Mouse (Mus musculus): ENCODE data around the gene Slc2a4. TPM values are rescaled to one million over a fixed set of nuclear protein-coding genes. Genes with fewer than 3 reads are reported as not detected.

Gene Slc2a4
- polyA plus RNA-seq, 1 experiment from 2014 or later, result 19.0 TPM

DNA sequence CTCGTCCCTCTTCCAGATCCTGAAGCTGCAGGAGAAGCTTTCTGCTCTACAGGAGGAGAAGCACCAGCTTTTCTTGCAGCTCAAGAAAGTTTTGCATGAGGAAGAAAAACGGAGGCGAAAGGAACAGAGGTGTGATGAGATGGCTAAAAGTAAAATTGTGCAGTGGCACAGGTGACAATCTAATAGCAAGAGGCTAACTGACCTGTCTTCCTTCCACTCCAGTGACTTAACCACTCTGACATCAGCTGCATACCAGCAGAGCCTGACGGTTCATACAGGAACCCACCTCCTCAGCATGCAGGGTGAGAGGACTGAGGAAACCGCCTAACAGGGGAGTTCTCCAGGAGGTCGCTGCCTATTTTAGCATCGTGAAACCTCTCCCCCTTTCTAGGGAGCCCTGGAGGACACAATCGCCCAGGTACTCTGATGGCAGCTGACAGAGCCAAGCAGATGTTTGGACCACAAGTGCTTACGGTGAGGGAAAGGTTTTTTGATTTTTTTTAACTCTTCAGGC lies 33.0 kb downstream of the Slc2a4 start:
- no peaks in the 10 kb centered on the region for H3K9me3 ChIP-seq (ENCODE audit: low read depth, low read length)
- no peak for DNase-seq
- H3K4me3 ChIP-seq (ENCODE audit: low read depth, low read length), result peak overlapping the region; percentile 91
- no peak for ATAC-seq (ENCODE audit: insufficient read depth)
- WGBS, result 26% methylated on average over 9 of the region's 9 CpGs
- peak overlapping the region; percentile 97 for H3K4me2 ChIP-seq
- peaks cover 7% of the 10 kb centered on the region; the same call in 1 of the 2 replicates for H3K4me1 ChIP-seq (ENCODE audit: insufficient read depth)
- H3K27me3 ChIP-seq (ENCODE audit: insufficient read depth, low read length), result no peaks in the 10 kb centered on the region
- H3K27ac ChIP-seq (ENCODE audit: low read depth), result no peak overlapping the region; the same call in 1 of the 2 replicates
- peaks cover 84% of the 10 kb centered on the region for H3K36me3 ChIP-seq (ENCODE audit: insufficient read depth)
- TF ChIP-seq CTCF (IDR thresholded peaks at IDR 0.05; ENCODE audit: low read depth), result no peak
- H3K9ac ChIP-seq, result peak overlapping the region; percentile 83

GRCm38 (mm10) chr11:69914372-69914764 lies 33.6 kb downstream of the Slc2a4 start:
- H3K27ac ChIP-seq (ENCODE audit: low read depth), result peak overlapping the region; percentile 90
- H3K9me3 ChIP-seq (ENCODE audit: low read depth, low read length), result no peaks in the 10 kb centered on the region
- no peak for TF ChIP-seq CTCF (IDR thresholded peaks at IDR 0.05; ENCODE audit: low read depth)
- H3K27me3 ChIP-seq (ENCODE audit: insufficient read depth, low read length), result no peaks in the 10 kb centered on the region
- peaks cover 5% of the 10 kb centered on the region; the same call in 1 of the 2 replicates for H3K4me1 ChIP-seq (ENCODE audit: insufficient read depth)
- ATAC-seq (ENCODE audit: insufficient read depth), result 0 out of 2 replicates have a peak, but pooled peaks have one; percentile 2
- WGBS, result 1% methylated on average over 17 of the region's 17 CpGs
- peak overlapping the region; percentile 97 for H3K4me2 ChIP-seq
- H3K9ac ChIP-seq, result peak overlapping the region; percentile 83
- DNase-seq, result peak; percentile 55
- peak overlapping the region; percentile 91 for H3K4me3 ChIP-seq (ENCODE audit: low read depth, low read length)
- H3K36me3 ChIP-seq (ENCODE audit: insufficient read depth), result peaks cover 88% of the 10 kb centered on the region

DNA sequence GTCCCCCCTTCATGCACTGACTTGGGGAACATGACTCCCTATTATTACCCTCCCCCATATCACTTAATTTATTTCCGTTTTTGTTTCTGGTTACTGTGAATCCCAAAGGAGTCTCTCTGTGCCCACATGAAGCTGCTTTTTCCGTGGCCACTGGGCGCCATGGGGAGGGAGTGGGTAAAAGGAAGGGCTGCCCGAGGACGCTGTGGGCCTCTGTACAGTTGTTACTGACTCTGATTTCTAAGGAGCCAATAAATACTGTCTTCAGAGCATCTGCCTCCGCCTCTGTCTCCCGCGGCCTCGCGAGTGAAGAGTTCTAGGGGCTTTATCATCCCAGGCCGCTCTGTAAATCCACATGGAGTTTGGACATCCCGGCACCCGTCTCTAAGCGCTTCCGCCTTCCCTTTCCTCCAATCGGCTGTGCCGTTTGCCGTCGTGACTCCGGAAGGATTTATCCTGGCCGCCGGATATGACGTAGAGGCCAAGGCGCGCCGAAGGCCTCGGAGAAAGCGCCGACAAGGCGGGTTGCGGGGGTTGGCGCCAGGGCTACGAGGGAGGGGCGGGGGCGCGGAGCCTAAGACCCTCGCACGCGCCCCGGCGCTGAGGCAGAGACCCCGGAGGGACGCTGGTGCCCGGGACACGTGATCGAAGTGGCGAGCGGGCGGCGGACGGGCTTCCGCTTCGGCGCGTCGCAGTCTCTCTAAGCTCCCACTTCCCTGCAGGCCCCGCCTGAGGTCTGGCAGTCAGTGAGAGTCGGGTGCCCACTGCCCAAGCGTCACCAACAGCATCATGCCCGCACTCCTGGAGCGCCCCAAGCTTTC lies 34.2 kb downstream of the Slc2a4 start, which contains the start of gene Gps2:
Gene Gps2, plus strand, starts transcription at position 335 of the 818 bp plus-strand sequence.
- peak within 1 kb of the TSS; percentile 83 for H3K9ac ChIP-seq
- DNase-seq (peak; percentile 98), ATAC-seq (ENCODE audit: insufficient read depth) (peak; percentile 93)
- peak within 1 kb of the TSS; percentile 90 for H3K27ac ChIP-seq (ENCODE audit: low read depth)
- no peak for TF ChIP-seq CTCF (IDR thresholded peaks at IDR 0.05; ENCODE audit: low read depth)
- H3K4me2 ChIP-seq, result peak within 1 kb of the TSS; percentile 97
- peak within 1 kb of the TSS; percentile 91 for H3K4me3 ChIP-seq (ENCODE audit: low read depth, low read length)
- WGBS, result 2% methylated on average over 61 of the region's 61 CpGs
- H3K9me3 ChIP-seq (ENCODE audit: low read depth, low read length), result no peaks in the 10 kb centered on the region
- 0 out of 2 replicates have a peak, but pooled peaks cover 2% of the 10 kb centered on the region for H3K4me1 ChIP-seq (ENCODE audit: insufficient read depth)
- no peaks in the 10 kb centered on the region for H3K27me3 ChIP-seq (ENCODE audit: insufficient read depth, low read length)
- peaks cover 88% of the 10 kb centered on the region for H3K36me3 ChIP-seq (ENCODE audit: insufficient read depth)

DNA sequence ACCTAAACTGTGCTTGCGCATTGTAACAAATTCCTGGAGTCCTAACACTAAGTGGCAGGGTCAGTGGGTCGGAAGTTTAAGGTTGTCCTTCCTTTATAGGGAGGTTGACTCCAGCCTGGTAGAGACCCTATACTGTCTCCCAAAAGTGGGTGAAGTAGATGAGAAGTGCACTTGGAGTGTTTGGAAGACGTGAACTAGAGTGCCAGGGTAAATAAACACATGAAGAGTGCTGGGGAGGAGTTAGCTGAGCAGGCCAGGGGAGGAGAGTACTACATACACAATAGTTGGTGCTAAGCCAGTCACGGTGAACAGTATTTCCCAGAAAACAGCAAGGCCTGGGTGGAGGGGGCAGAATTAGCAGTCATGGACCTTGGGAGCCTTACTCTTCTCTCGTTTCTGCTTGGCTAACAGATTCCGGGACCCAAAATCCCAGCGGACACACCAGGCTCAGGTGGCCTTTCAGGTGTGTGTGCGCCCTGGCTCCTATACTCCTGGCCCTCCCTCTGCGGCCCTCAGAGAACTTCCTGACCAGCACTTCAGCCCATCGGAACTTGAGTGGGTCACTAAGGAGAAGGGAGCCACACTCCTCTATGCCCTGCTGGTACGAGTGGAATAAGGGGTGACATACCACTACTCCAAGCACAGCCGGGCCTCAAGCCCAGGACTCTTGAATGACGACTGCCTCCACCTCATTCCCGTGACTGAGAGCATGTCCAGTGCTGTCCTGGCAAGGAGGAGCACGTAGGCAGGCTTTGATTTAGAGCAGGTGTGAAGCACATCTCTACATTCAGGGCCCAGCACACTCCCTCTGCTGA lies 35.1 kb downstream of the Slc2a4 start:
- Histone ChIP-seq H3K4me3 (ENCODE audit: low read depth, low read length) (peak overlapping the region; percentile 91), H3K4me1 (ENCODE audit: insufficient read depth) (0 out of 2 replicates have a peak, but pooled peaks cover 2% of the 10 kb centered on the region), H3K4me2 (peak overlapping the region; percentile 97), H3K36me3 (ENCODE audit: insufficient read depth) (peaks cover 88% of the 10 kb centered on the region), H3K27ac (ENCODE audit: low read depth) (0 out of 2 replicates have a peak overlapping the region, but pooled peaks have one; percentile 90), H3K9me3 (ENCODE audit: low read depth, low read length) (no peaks in the 10 kb centered on the region), H3K27me3 (ENCODE audit: insufficient read depth, low read length) (no peaks in the 10 kb centered on the region), H3K9ac (peak overlapping the region; percentile 83)
- ATAC-seq (ENCODE audit: insufficient read depth) (peak; percentile 8; the same call in 1 of the 2 replicates), DNase-seq (no peak)
- no peak for TF ChIP-seq CTCF (IDR thresholded peaks at IDR 0.05; ENCODE audit: low read depth)
- WGBS, result 65% methylated on average over 15 of the region's 15 CpGs

DNA sequence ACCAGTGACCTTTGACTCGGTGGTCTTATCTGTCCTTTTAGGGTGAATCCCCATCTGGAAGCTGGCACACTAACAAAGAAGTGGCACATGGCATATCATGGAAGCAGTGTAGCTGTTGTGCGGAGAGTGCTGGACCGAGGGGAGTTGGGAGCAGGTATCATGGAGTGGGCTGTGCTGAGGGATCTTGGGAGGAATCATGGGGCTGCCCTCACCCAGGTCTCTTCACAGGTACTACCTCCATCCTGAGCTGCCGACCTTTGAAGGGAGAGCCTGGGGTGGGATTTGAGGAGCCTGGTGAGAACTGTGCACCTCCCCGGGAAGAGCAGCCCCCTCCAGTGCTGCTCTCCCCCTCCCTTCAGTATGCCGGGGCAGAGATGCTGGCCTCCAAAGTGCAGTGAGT lies 36.3 kb downstream of the Slc2a4 start:
- Histone ChIP-seq H3K27ac (ENCODE audit: low read depth) (no peak overlapping the region), H3K9ac (no peak overlapping the region), H3K27me3 (ENCODE audit: insufficient read depth, low read length) (no peaks in the 10 kb centered on the region), H3K36me3 (ENCODE audit: insufficient read depth) (peaks cover 88% of the 10 kb centered on the region), H3K9me3 (ENCODE audit: low read depth, low read length) (no peaks in the 10 kb centered on the region), H3K4me1 (ENCODE audit: insufficient read depth) (0 out of 2 replicates have a peak, but pooled peaks cover 2% of the 10 kb centered on the region), H3K4me2 (no peak overlapping the region), H3K4me3 (ENCODE audit: low read depth, low read length) (no peak overlapping the region)
- TF ChIP-seq CTCF (IDR thresholded peaks at IDR 0.05; ENCODE audit: low read depth), result no peak
- DNase-seq (no peak), ATAC-seq (ENCODE audit: insufficient read depth) (no peak)
- 85% methylated on average over 6 of the region's 6 CpGs for WGBS

DNA sequence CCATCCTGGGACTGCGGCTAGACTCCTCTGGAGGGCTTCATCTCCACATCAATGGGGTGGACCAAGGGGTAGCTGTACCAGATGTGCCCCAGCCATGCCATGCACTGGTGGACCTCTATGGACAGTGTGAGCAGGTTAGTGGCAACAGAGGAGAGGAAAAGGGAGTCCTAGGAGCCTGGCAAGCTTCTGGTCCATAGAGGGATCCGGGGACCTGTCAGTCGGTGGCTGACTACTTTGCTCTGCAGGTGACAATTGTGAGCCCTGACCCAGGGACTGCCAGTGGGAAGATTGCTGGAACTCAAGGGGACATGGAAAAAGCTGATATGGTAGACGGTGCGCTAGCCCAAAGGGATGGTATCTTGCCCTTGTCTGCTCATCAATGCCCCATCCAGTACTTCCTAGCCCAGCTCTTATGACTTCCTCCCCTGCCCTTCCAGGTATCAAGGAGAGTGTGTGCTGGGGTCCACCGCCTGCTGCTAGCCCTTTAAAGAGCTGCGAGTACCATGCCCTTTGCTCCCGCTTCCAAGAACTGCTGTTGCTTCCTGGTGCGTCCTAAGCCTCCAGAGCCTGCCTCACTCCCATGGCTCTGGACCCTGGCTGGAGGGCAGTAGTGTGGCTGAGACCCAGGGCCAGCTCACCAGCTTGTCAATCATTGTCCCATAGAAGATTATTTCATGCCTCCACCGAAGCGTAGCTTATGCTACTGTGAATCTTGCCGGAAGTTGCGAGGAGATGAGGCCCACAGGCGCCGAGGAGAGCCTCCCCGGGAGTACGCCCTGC lies 37.0 kb downstream of the Slc2a4 start:
- ATAC-seq (ENCODE audit: insufficient read depth) (no peak), DNase-seq (no peak)
- Histone ChIP-seq H3K4me2 (no peak overlapping the region), H3K9me3 (ENCODE audit: low read depth, low read length) (no peaks in the 10 kb centered on the region), H3K4me3 (ENCODE audit: low read depth, low read length) (no peak overlapping the region), H3K36me3 (ENCODE audit: insufficient read depth) (peaks cover 88% of the 10 kb centered on the region), H3K27ac (ENCODE audit: low read depth) (no peak overlapping the region), H3K4me1 (ENCODE audit: insufficient read depth) (0 out of 2 replicates have a peak, but pooled peaks cover 2% of the 10 kb centered on the region), H3K27me3 (ENCODE audit: insufficient read depth, low read length) (no peaks in the 10 kb centered on the region), H3K9ac (no peak overlapping the region)
- no peak for TF ChIP-seq CTCF (IDR thresholded peaks at IDR 0.05; ENCODE audit: low read depth)
- WGBS, result 88% methylated on average over 17 of the region's 17 CpGs

All from lung, embryonic 14.5 days (tissue).